Mouse (Mus musculus): Measurements from ENCODE around the gene Ncoa5. TPM values are rescaled to one million over a fixed set of nuclear protein-coding genes. Genes with fewer than 3 reads are reported as not detected.
A peak's percentile ranks its signal among the peaks of the same experiment; 100 is the strongest.

Ncoa5 gene
- total and polyA plus RNA-seq, 2 experiments from 2014 or later = 65.5 to 74.5 TPM

DNA sequence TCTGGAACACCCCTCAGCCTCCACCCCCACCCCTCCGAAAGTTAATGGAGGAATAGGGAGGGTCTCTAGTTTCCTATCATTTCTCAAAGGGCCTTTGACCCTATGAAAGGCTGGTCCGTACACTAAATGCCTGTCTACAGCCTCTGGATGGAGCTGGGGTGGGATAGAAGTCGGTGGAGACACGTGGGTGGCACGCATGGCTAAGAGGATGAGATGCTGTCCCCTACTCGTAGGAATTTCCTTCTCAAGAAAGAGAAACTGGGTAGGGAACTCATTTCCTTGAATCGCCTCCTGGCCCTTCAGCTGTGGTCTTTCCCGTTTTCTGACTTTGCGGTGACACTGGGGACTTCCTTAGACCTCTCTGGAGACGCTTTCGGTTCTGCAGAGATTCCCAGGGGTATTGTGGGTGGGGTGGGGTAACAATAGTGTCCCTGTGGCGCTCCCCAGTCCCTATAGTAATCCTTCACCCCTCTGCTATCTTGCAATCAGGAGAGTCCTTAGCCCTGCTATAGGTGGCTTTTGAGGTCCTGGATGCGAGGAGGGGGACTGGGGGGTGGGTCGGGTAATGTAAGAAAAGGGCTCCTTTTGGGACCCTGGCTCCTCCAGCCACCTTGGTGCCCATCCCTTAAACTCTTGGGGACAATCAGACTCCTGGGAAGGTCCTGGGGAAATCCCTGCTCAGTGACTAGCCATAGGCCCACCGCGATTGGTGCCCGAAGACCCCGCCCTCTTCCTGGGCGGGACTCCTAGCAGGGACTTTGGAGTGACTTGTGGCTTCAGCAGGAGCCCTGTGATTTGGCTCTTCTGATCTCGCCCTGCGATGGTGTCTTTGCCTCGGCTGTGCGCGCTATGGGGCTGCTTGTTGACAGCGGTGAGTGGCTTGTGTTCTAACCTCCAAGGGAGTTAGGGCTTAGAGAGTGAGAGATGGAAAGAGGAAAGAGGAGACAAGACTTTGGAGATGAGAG lies 20.5 kb upstream of the Ncoa5 start, which contains the start of gene Cd40:
Gene Cd40, plus strand, starts transcription at position 740 of the 965 bp plus-strand sequence.
- Histone ChIP-seq H3K9me3 (ENCODE audit: low read length) (no peaks in the 10 kb centered on the region), H3K4me3 (ENCODE audit: low read depth, low read length) (peak within 1 kb of the TSS; percentile 10; the same call in 1 of the 2 replicates), H3K36me3 (ENCODE audit: insufficient read depth, low read length) (no peaks in the 10 kb centered on the region), H3K4me1 (ENCODE audit: insufficient read depth, low read length) (no peaks in the 10 kb centered on the region), H3K27ac (ENCODE audit: low read depth, low read length) (no peak within 1 kb of the TSS), H3K27me3 (ENCODE audit: insufficient read depth, low read length) (no peaks in the 10 kb centered on the region), H3K4me2 (ENCODE audit: low read depth, low read length, poor library complexity, severe bottlenecking) (peak within 1 kb of the TSS; percentile 28), H3K9ac (replicated peaks; ENCODE audit: low read length, poor library complexity, severe bottlenecking) (no peak within 1 kb of the TSS)
- no peak for TF ChIP-seq CTCF (IDR thresholded peaks at IDR 0.05)
- ATAC-seq (ENCODE audit: low FRiP score) (no peak), DNase-seq (ENCODE audit: low spot score) (peak; percentile 44)
- WGBS = 13% methylated on average over 25 of the region's 25 CpGs

- H3K9ac ChIP-seq (replicated peaks; ENCODE audit: low read length, poor library complexity, severe bottlenecking) = no peak overlapping the region
- WGBS = 18% methylated on average over 11 of the region's 11 CpGs
- ATAC-seq (ENCODE audit: low FRiP score) (peak; percentile 44; the same call in 1 of the 2 replicates), DNase-seq (ENCODE audit: low spot score) (no peak)
- H3K36me3 ChIP-seq (ENCODE audit: insufficient read depth, low read length) = no peaks in the 10 kb centered on the region
- H3K4me2 ChIP-seq (ENCODE audit: low read depth, low read length, poor library complexity, severe bottlenecking) = peak overlapping the region; percentile 9; the same call in 1 of the 2 replicates
- no peak for TF ChIP-seq CTCF (IDR thresholded peaks at IDR 0.05)
- peak overlapping the region; percentile 60 for H3K27ac ChIP-seq (ENCODE audit: low read depth, low read length)
- no peaks in the 10 kb centered on the region for H3K9me3 ChIP-seq (ENCODE audit: low read length)
- H3K27me3 ChIP-seq (ENCODE audit: insufficient read depth, low read length) = no peaks in the 10 kb centered on the region
- no peaks in the 10 kb centered on the region for H3K4me1 ChIP-seq (ENCODE audit: insufficient read depth, low read length)
- no peak overlapping the region for H3K4me3 ChIP-seq (ENCODE audit: low read depth, low read length)
These were observed 16.9 kb upstream of the Ncoa5 start for GRCm38 (mm10) chr2:165051566-165051965.

DNA sequence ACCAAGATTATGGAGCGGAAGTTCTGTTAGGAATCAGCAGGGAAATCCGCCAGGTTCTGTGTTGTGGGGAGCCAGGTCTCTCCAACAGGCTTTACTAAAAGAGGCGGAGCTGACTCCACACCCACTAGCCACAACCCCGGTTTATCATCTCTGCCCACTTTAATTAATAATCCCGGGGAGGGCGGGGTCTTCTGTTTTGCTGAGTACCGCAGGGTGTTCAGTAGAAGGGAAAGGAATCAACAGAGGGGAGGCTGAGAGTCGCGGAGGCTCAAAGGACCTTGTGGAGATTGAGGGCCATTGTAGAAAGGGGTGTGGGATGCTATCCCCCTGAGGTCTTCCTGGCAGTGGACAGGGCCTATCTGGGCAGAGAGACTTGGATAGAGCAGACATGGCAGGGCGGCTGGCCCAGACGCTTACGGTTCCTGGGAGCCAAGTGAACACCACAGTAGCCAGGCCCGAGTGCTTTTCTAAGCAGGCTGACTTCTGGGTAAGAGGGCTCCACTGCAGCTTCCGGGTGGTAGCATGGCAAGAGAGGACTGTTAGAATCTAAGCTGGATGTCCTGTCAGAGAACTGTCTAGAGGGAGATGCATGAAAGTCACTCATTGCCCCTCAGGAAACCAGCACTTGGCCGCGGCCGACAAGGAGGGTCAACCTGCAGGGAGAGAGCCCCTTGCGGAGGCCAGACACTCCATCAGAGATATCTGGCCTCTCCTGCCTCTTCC lies 16.3 kb upstream of the Ncoa5 start:
- ATAC-seq (ENCODE audit: low FRiP score) = 0 out of 2 replicates have a peak, but pooled peaks have one; percentile 23
- H3K4me2 ChIP-seq (ENCODE audit: low read depth, low read length, poor library complexity, severe bottlenecking) = no peak overlapping the region
- H3K27me3 ChIP-seq (ENCODE audit: insufficient read depth, low read length) = no peaks in the 10 kb centered on the region
- H3K9ac ChIP-seq (replicated peaks; ENCODE audit: low read length, poor library complexity, severe bottlenecking) = no peak overlapping the region
- H3K4me1 ChIP-seq (ENCODE audit: insufficient read depth, low read length) = no peaks in the 10 kb centered on the region
- WGBS = 64% methylated on average over 18 of the region's 18 CpGs
- H3K9me3 ChIP-seq (ENCODE audit: low read length) = no peaks in the 10 kb centered on the region
- TF ChIP-seq CTCF (IDR thresholded peaks at IDR 0.05) = no peak; the same call in 1 of the 2 replicates
- no peaks in the 10 kb centered on the region for H3K36me3 ChIP-seq (ENCODE audit: insufficient read depth, low read length)
- no peak overlapping the region for H3K4me3 ChIP-seq (ENCODE audit: low read depth, low read length)
- DNase-seq (ENCODE audit: low spot score) = no peak
- H3K27ac ChIP-seq (ENCODE audit: low read depth, low read length) = peak overlapping the region; percentile 60

GRCm38 (mm10) chr2:165049044-165049443 lies 14.4 kb upstream of the Ncoa5 start:
- H3K9ac ChIP-seq (replicated peaks; ENCODE audit: low read length, poor library complexity, severe bottlenecking) = no peak overlapping the region
- H3K4me3 ChIP-seq (ENCODE audit: low read depth, low read length) = no peak overlapping the region
- ATAC-seq (ENCODE audit: low FRiP score) (no peak), DNase-seq (ENCODE audit: low spot score) (no peak)
- 59% methylated on average over 5 of the region's 5 CpGs for WGBS
- H3K4me1 ChIP-seq (ENCODE audit: insufficient read depth, low read length) = no peaks in the 10 kb centered on the region
- H3K27ac ChIP-seq (ENCODE audit: low read depth, low read length) = no peak overlapping the region
- no peaks in the 10 kb centered on the region for H3K27me3 ChIP-seq (ENCODE audit: insufficient read depth, low read length)
- H3K4me2 ChIP-seq (ENCODE audit: low read depth, low read length, poor library complexity, severe bottlenecking) = no peak overlapping the region
- H3K9me3 ChIP-seq (ENCODE audit: low read length) = no peaks in the 10 kb centered on the region
- H3K36me3 ChIP-seq (ENCODE audit: insufficient read depth, low read length) = no peaks in the 10 kb centered on the region
- TF ChIP-seq CTCF (IDR thresholded peaks at IDR 0.05) = no peak

- DNase-seq (ENCODE audit: low spot score) (no peak), ATAC-seq (ENCODE audit: low FRiP score) (no peak)
- Histone ChIP-seq H3K4me3 (ENCODE audit: low read depth, low read length) (no peak overlapping the region), H3K27me3 (ENCODE audit: insufficient read depth, low read length) (no peaks in the 10 kb centered on the region), H3K27ac (ENCODE audit: low read depth, low read length) (peak overlapping the region; percentile 55), H3K36me3 (ENCODE audit: insufficient read depth, low read length) (no peaks in the 10 kb centered on the region), H3K9ac (replicated peaks; ENCODE audit: low read length, poor library complexity, severe bottlenecking) (no peak overlapping the region), H3K9me3 (ENCODE audit: low read length) (no peaks in the 10 kb centered on the region), H3K4me1 (ENCODE audit: insufficient read depth, low read length) (peaks cover 4% of the 10 kb centered on the region; the same call in 1 of the 2 replicates), H3K4me2 (ENCODE audit: low read depth, low read length, poor library complexity, severe bottlenecking) (peak overlapping the region; percentile 36; the same call in 1 of the 2 replicates)
- TF ChIP-seq CTCF (IDR thresholded peaks at IDR 0.05) = no peak
- 52% methylated on average over 2 of the region's 2 CpGs for WGBS
These were observed 9.1 kb upstream of the Ncoa5 start for GRCm38 (mm10) chr2:165043729-165044128.
